Mouse (Mus musculus) CH12.LX (cell line): Measurements from ENCODE around the gene Prkn.

ENCODE experiments used
- CTCF ChIP-seq, 2 experiments: IDR thresholded peaks in 1 of 2; conservative IDR thresholded peaks in 1 of 2; 2 replicates each; pipeline ENCODE4 v1.5.1; 2011 to 2012; ENCODE audit warnings: low read depth in 2 of 2, low read length in 2 of 2, improper control_type of control experiment in 1 of 2, inconsistent platforms in 1 of 2, mild to moderate bottlenecking in 1 of 2, moderate library complexity in 1 of 2
- E2F4 ChIP-seq: IDR thresholded peaks from 2 replicates; pipeline ENCODE4 v1.6.1; 2011; ENCODE audit warnings: low read depth, low read length, improper control_type of control experiment; ENCODE audit not compliant: insufficient replicate concordance
- EP300 ChIP-seq: IDR thresholded peaks from 2 replicates; pipeline ENCODE4 v1.6.1; 2011; ENCODE audit warnings: low read length, improper control_type of control experiment
- ETS1 ChIP-seq: conservative IDR thresholded peaks from 2 replicates; pipeline ENCODE4 v1.6.1; 2012; ENCODE audit warnings: low read depth, mild to moderate bottlenecking, inconsistent platforms, low read length, improper control_type of control experiment, moderate library complexity
- KAT2A ChIP-seq: IDR thresholded peaks from 2 replicates; pipeline ENCODE4 v1.6.1; 2012; ENCODE audit warnings: low read length, improper control_type of control experiment, inconsistent platforms; ENCODE audit not compliant: insufficient replicate concordance
- MAX ChIP-seq: IDR thresholded peaks from 2 replicates; pipeline ENCODE4 v1.6.1; 2011; ENCODE audit warnings: low read length, improper control_type of control experiment
- POLR2A ChIP-seq: IDR thresholded peaks from 2 replicates; pipeline ENCODE4 v1.6.1; 2011; ENCODE audit warnings: low read depth, mild to moderate bottlenecking, improper control_type of control experiment, low read length
- RAD21 ChIP-seq: IDR thresholded peaks from 2 replicates; pipeline ENCODE4 v1.6.1; 2011; ENCODE audit warnings: low read depth, mild to moderate bottlenecking, low read length, improper control_type of control experiment, moderate library complexity
- RCOR1 ChIP-seq: conservative IDR thresholded peaks from 2 replicates; pipeline ENCODE4 v1.6.1; 2012; ENCODE audit warnings: low read depth, mild to moderate bottlenecking, inconsistent platforms, low read length, improper control_type of control experiment
- ZNF384 ChIP-seq: IDR thresholded peaks from 2 replicates; pipeline ENCODE4 v1.6.1; 2012; ENCODE audit warnings: low read depth, low read length, improper control_type of control experiment, inconsistent platforms

- TF ChIP-seq KAT2A (no peak), CTCF (conservative IDR thresholded peaks at IDR 0.05 in 1 of 2, IDR thresholded peaks at IDR 0.05 in 1 of 2; ENCODE audit: low read depth in 2 of 2, low read length in 2 of 2) (no peak), POLR2A (no peak), EP300 (no peak), MAX (no peak), RAD21 (no peak), ZNF384 (no peak), E2F4 (no peak), RCOR1 (no peak), ETS1 (no peak)
These were observed 252.7 kb downstream of the Prkn start for GRCm38 (mm10) chr17:11092900-11093299.
